Mouse (Mus musculus): ENCODE measurements around the gene Pex26. TPM values are rescaled to one million over a fixed set of nuclear protein-coding genes. Genes with fewer than 3 reads are reported as not detected.

Gene Pex26
- total and polyA plus RNA-seq, 3 experiments = 8.6 to 16.9 (median 15.7) TPM

- DNase-seq (ENCODE audit: low spot score) (no peak), ATAC-seq (ENCODE audit: extremely low read depth, insufficient number of reproducible peaks, low FRiP score, poor library complexity, severe bottlenecking) (no peak)
- Histone ChIP-seq H3K9me3 (replicated peaks) (no peaks in the 10 kb centered on the region), H3K4me1 (ENCODE audit: insufficient read depth, low read depth, low read length) (peaks cover 6% of the 10 kb centered on the region), H3K36me3 (replicated peaks) (no peaks in the 10 kb centered on the region), H3K27me3 (ENCODE audit: insufficient read depth, low read length) (peaks cover 60% of the 10 kb centered on the region), H3K4me3 (ENCODE audit: low read depth, low read length) (no peak overlapping the region)
- no peak for TF ChIP-seq TAL1 (conservative IDR thresholded peaks at IDR 0.05; ENCODE audit: low read depth, low read length)
- no peak for TF ChIP-seq GATA2 (IDR thresholded peaks at IDR 0.05; ENCODE audit: borderline replicate concordance, low read depth, low read length)
- TF ChIP-seq CTCF (IDR thresholded peaks at IDR 0.05; ENCODE audit: low read depth, low read length) = no peak
- no peak for TF ChIP-seq GATA1 (IDR thresholded peaks at IDR 0.05; ENCODE audit: borderline replicate concordance, low read length)
- TF ChIP-seq POLR2AphosphoS5 (IDR thresholded peaks at IDR 0.05; ENCODE audit: insufficient replicate concordance, low read depth, low read length) = no peak
Observed at GRCm38 (mm10) chr6:121142298-121142697, 41.2 kb upstream of the Pex26 start.

- 0 out of 2 replicates have a peak, but pooled peaks cover 3% of the 10 kb centered on the region for H3K4me1 ChIP-seq (ENCODE audit: insufficient read depth, low read depth, low read length)
- DNase-seq (ENCODE audit: low spot score) (no peak), ATAC-seq (ENCODE audit: extremely low read depth, insufficient number of reproducible peaks, low FRiP score, poor library complexity, severe bottlenecking) (no peak)
- H3K9me3 ChIP-seq (replicated peaks) = no peaks in the 10 kb centered on the region
- no peaks in the 10 kb centered on the region for H3K36me3 ChIP-seq (replicated peaks)
- TF ChIP-seq CTCF (IDR thresholded peaks at IDR 0.05; ENCODE audit: low read depth, low read length) (no peak), TAL1 (conservative IDR thresholded peaks at IDR 0.05; ENCODE audit: low read depth, low read length) (no peak), POLR2AphosphoS5 (IDR thresholded peaks at IDR 0.05; ENCODE audit: insufficient replicate concordance, low read depth, low read length) (no peak), GATA1 (IDR thresholded peaks at IDR 0.05; ENCODE audit: borderline replicate concordance, low read length) (no peak), GATA2 (IDR thresholded peaks at IDR 0.05; ENCODE audit: borderline replicate concordance, low read depth, low read length) (no peak)
- no peak overlapping the region for H3K4me3 ChIP-seq (ENCODE audit: low read depth, low read length)
- peaks cover 62% of the 10 kb centered on the region for H3K27me3 ChIP-seq (ENCODE audit: insufficient read depth, low read length)
Observed at GRCm38 (mm10) chr6:121143439-121143838, 40.0 kb upstream of the Pex26 start.

GRCm38 (mm10) chr6:121144066-121144465 is 39.4 kb upstream of the Pex26 start:
- no peaks in the 10 kb centered on the region for H3K9me3 ChIP-seq (replicated peaks)
- H3K4me1 ChIP-seq (ENCODE audit: insufficient read depth, low read depth, low read length) = 0 out of 2 replicates have a peak, but pooled peaks cover 3% of the 10 kb centered on the region
- no peak overlapping the region for H3K4me3 ChIP-seq (ENCODE audit: low read depth, low read length)
- TF ChIP-seq GATA1 (IDR thresholded peaks at IDR 0.05; ENCODE audit: borderline replicate concordance, low read length) (no peak), TAL1 (conservative IDR thresholded peaks at IDR 0.05; ENCODE audit: low read depth, low read length) (no peak), CTCF (IDR thresholded peaks at IDR 0.05; ENCODE audit: low read depth, low read length) (no peak)
- peak; percentile 15 for DNase-seq (ENCODE audit: low spot score)
- no peak for ATAC-seq (ENCODE audit: extremely low read depth, insufficient number of reproducible peaks, low FRiP score, poor library complexity, severe bottlenecking)
- no peaks in the 10 kb centered on the region for H3K36me3 ChIP-seq (replicated peaks)
- peaks cover 64% of the 10 kb centered on the region for H3K27me3 ChIP-seq (ENCODE audit: insufficient read depth, low read length)

GRCm38 (mm10) chr6:121145010-121145604 is 38.4 kb upstream of the Pex26 start:
- DNase-seq (ENCODE audit: low spot score) (no peak), ATAC-seq (ENCODE audit: extremely low read depth, insufficient number of reproducible peaks, low FRiP score, poor library complexity, severe bottlenecking) (no peak)
- Histone ChIP-seq H3K9me3 (replicated peaks) (peaks cover 1% of the 10 kb centered on the region; the same call in 1 of the 2 replicates), H3K4me1 (ENCODE audit: insufficient read depth, low read depth, low read length) (0 out of 2 replicates have a peak, but pooled peaks cover 3% of the 10 kb centered on the region), H3K27me3 (ENCODE audit: insufficient read depth, low read length) (peaks cover 59% of the 10 kb centered on the region), H3K4me3 (ENCODE audit: low read depth, low read length) (no peak overlapping the region), H3K36me3 (replicated peaks) (no peaks in the 10 kb centered on the region)
- TF ChIP-seq GATA2 (IDR thresholded peaks at IDR 0.05; ENCODE audit: borderline replicate concordance, low read depth, low read length) (no peak), TAL1 (conservative IDR thresholded peaks at IDR 0.05; ENCODE audit: low read depth, low read length) (no peak), POLR2AphosphoS5 (IDR thresholded peaks at IDR 0.05; ENCODE audit: insufficient replicate concordance, low read depth, low read length) (no peak), CTCF (IDR thresholded peaks at IDR 0.05; ENCODE audit: low read depth, low read length) (no peak), GATA1 (IDR thresholded peaks at IDR 0.05; ENCODE audit: borderline replicate concordance, low read length) (no peak)

GRCm38 (mm10) chr6:121145906-121146305 is 37.6 kb upstream of the Pex26 start:
- peaks cover 2% of the 10 kb centered on the region; the same call in 1 of the 2 replicates for H3K9me3 ChIP-seq (replicated peaks)
- no peak for ATAC-seq (ENCODE audit: extremely low read depth, insufficient number of reproducible peaks, low FRiP score, poor library complexity, severe bottlenecking)
- peaks cover 53% of the 10 kb centered on the region for H3K27me3 ChIP-seq (ENCODE audit: insufficient read depth, low read length)
- H3K4me3 ChIP-seq (ENCODE audit: low read depth, low read length) = no peak overlapping the region
- no peaks in the 10 kb centered on the region for H3K36me3 ChIP-seq (replicated peaks)
- H3K4me1 ChIP-seq (ENCODE audit: insufficient read depth, low read depth, low read length) = 0 out of 2 replicates have a peak, but pooled peaks cover 3% of the 10 kb centered on the region
- DNase-seq (ENCODE audit: low spot score) = no peak
- no peak for TF ChIP-seq TAL1 (conservative IDR thresholded peaks at IDR 0.05; ENCODE audit: low read depth, low read length)
- no peak for TF ChIP-seq CTCF (IDR thresholded peaks at IDR 0.05; ENCODE audit: low read depth, low read length)
- no peak for TF ChIP-seq POLR2AphosphoS5 (IDR thresholded peaks at IDR 0.05; ENCODE audit: insufficient replicate concordance, low read depth, low read length)
- no peak for TF ChIP-seq GATA1 (IDR thresholded peaks at IDR 0.05; ENCODE audit: borderline replicate concordance, low read length)
- no peak for TF ChIP-seq GATA2 (IDR thresholded peaks at IDR 0.05; ENCODE audit: borderline replicate concordance, low read depth, low read length)

GRCm38 (mm10) chr6:121146798-121147197 is 36.7 kb upstream of the Pex26 start:
- H3K27me3 ChIP-seq (ENCODE audit: insufficient read depth, low read length) = peaks cover 52% of the 10 kb centered on the region
- peaks cover 2% of the 10 kb centered on the region; the same call in 1 of the 2 replicates for H3K9me3 ChIP-seq (replicated peaks)
- H3K4me1 ChIP-seq (ENCODE audit: insufficient read depth, low read depth, low read length) = 0 out of 2 replicates have a peak, but pooled peaks cover 3% of the 10 kb centered on the region
- no peaks in the 10 kb centered on the region for H3K36me3 ChIP-seq (replicated peaks)
- ATAC-seq (ENCODE audit: extremely low read depth, insufficient number of reproducible peaks, low FRiP score, poor library complexity, severe bottlenecking) (no peak), DNase-seq (ENCODE audit: low spot score) (no peak)
- TF ChIP-seq TAL1 (conservative IDR thresholded peaks at IDR 0.05; ENCODE audit: low read depth, low read length) (no peak), CTCF (IDR thresholded peaks at IDR 0.05; ENCODE audit: low read depth, low read length) (no peak)
- no peak overlapping the region for H3K4me3 ChIP-seq (ENCODE audit: low read depth, low read length)

Data from G1E (cell line).